In genomic region chr10:115385018-115386002, GRCm38 (mm10) we compare ENCODE assay signal across 8 mouse cellular contexts. TPM values are rescaled to one million over a fixed set of nuclear protein-coding genes. Genes with fewer than 3 reads are reported as not detected.
DNase-seq lines count a peak whose midpoint lies in the region; ATAC-seq and TF ChIP-seq lines count a peak whose summit lies in the region.

No protein-coding gene starts in this region.

- peak overlapping the region; percentile 97 for H3K27ac ChIP-seq in heart, embryonic 13.5 days (replicated peaks)
- peak overlapping the region; percentile 96 for H3K27ac ChIP-seq in kidney, postnatal 0 days
- peak overlapping the region; percentile 99 for H3K27ac ChIP-seq in liver, embryonic 13.5 days
- peak overlapping the region; percentile 95 for H3K27ac ChIP-seq in stomach, embryonic 15.5 days

- WGBS in heart, embryonic 13.5 days, result under 1% methylated on average over 100 of the region's 101 CpGs
- under 1% methylated on average over 84 of the region's 101 CpGs for WGBS in kidney, postnatal 0 days
- under 1% methylated on average over 97 of the region's 101 CpGs for WGBS in liver, embryonic 13.5 days (ENCODE audit: insufficient replicate concordance)
- WGBS in stomach, embryonic 15.5 days, result under 1% methylated on average over 70 of the region's 101 CpGs

- peak; percentile 15 for ATAC-seq in heart, embryonic 13.5 days (ENCODE audit: extremely low read depth, insufficient number of reproducible peaks, low FRiP score, low TSS enrichment)
- peak; percentile 30 for ATAC-seq in kidney, postnatal 0 days (replicated peaks; ENCODE audit: low FRiP score, low read depth)
- ATAC-seq in liver, embryonic 13.5 days (ENCODE audit: low read depth), result peak; percentile 44
- peak; percentile 5 for ATAC-seq in stomach, embryonic 15.5 days (ENCODE audit: insufficient read depth, low FRiP score, low read depth)

- DNase-seq in CD4-positive helper T cell, adult 2 months (ENCODE audit: low read depth, low spot score), result peak; percentile 75
- peak; percentile 48 for DNase-seq in brain, adult 2 months (ENCODE audit: low read depth, low spot score)
- peak; percentile 76 for DNase-seq in kidney, postnatal 0 days (ENCODE audit: low spot score)
- peak; percentile 68 for DNase-seq in liver, embryonic 13.5 days
- peak; percentile 70 for DNase-seq in naive thymus-derived CD4-positive, alpha-beta T cell, adult 2 months (ENCODE audit: low read depth)

- H3K4me1 ChIP-seq in erythroblast, embryonic 14.5 days (ENCODE audit: control insufficient read depth), result peaks cover 47% of the 10 kb centered on the region
- peaks cover 52% of the 10 kb centered on the region for H3K4me1 ChIP-seq in heart, embryonic 13.5 days
- H3K4me1 ChIP-seq in kidney, postnatal 0 days (replicated peaks; ENCODE audit: insufficient read depth, low read length), result peaks cover 9% of the 10 kb centered on the region; the same call in 1 of the 2 replicates
- H3K4me1 ChIP-seq in liver, embryonic 13.5 days (replicated peaks), result peaks cover 51% of the 10 kb centered on the region
- peaks cover 11% of the 10 kb centered on the region; the same call in 1 of the 2 replicates for H3K4me1 ChIP-seq in stomach, embryonic 15.5 days

- H3K9me3 ChIP-seq in erythroblast, embryonic 14.5 days (ENCODE audit: control insufficient read depth, low read length), result no peaks in the 10 kb centered on the region
- H3K9me3 ChIP-seq in heart, embryonic 13.5 days, result no peaks in the 10 kb centered on the region
- no peaks in the 10 kb centered on the region for H3K9me3 ChIP-seq in kidney, postnatal 0 days (replicated peaks; ENCODE audit: low read length)
- H3K9me3 ChIP-seq in liver, embryonic 13.5 days (replicated peaks), result no peaks in the 10 kb centered on the region
- H3K9me3 ChIP-seq in stomach, embryonic 15.5 days, result no peaks in the 10 kb centered on the region

- H3K4me2 ChIP-seq in heart, embryonic 13.5 days, result peak overlapping the region; percentile 87
- peak overlapping the region; percentile 56 for H3K4me2 ChIP-seq in kidney, postnatal 0 days (ENCODE audit: low read length)
- peak overlapping the region; percentile 80 for H3K4me2 ChIP-seq in liver, embryonic 13.5 days
- H3K4me2 ChIP-seq in stomach, embryonic 15.5 days, result peak overlapping the region; percentile 57

- H3K36me3 ChIP-seq in erythroblast, embryonic 14.5 days (ENCODE audit: control insufficient read depth), result peaks cover 38% of the 10 kb centered on the region
- H3K36me3 ChIP-seq in heart, embryonic 13.5 days, result peaks cover 20% of the 10 kb centered on the region
- peaks cover 9% of the 10 kb centered on the region for H3K36me3 ChIP-seq in kidney, postnatal 0 days (ENCODE audit: insufficient read depth, low read length)
- peaks cover 23% of the 10 kb centered on the region for H3K36me3 ChIP-seq in liver, embryonic 13.5 days
- H3K36me3 ChIP-seq in stomach, embryonic 15.5 days, result no peaks in the 10 kb centered on the region

- H3K27me3 ChIP-seq in erythroblast, embryonic 14.5 days (ENCODE audit: control insufficient read depth), result no peaks in the 10 kb centered on the region
- H3K27me3 ChIP-seq in heart, embryonic 13.5 days (replicated peaks), result no peaks in the 10 kb centered on the region
- no peaks in the 10 kb centered on the region for H3K27me3 ChIP-seq in kidney, postnatal 0 days (ENCODE audit: insufficient read depth, low read length)
- no peaks in the 10 kb centered on the region for H3K27me3 ChIP-seq in liver, embryonic 13.5 days
- H3K27me3 ChIP-seq in stomach, embryonic 15.5 days (replicated peaks), result no peaks in the 10 kb centered on the region

- TF ChIP-seq CTCF in kidney, postnatal 0 days (IDR thresholded peaks at IDR 0.05; ENCODE audit: low read depth), result no peak

- H3K9ac ChIP-seq in heart, embryonic 13.5 days, result peak overlapping the region; percentile 97
- peak overlapping the region; percentile 77 for H3K9ac ChIP-seq in kidney, postnatal 0 days (ENCODE audit: low read depth, low read length)
- H3K9ac ChIP-seq in liver, embryonic 13.5 days, result peak overlapping the region; percentile 99
- H3K9ac ChIP-seq in stomach, embryonic 15.5 days, result peak overlapping the region; percentile 91

- peak overlapping the region; percentile 99 for H3K4me3 ChIP-seq in erythroblast, embryonic 14.5 days (replicated peaks)
- peak overlapping the region; percentile 96 for H3K4me3 ChIP-seq in heart, embryonic 13.5 days
- H3K4me3 ChIP-seq in kidney, postnatal 0 days (replicated peaks; ENCODE audit: low read depth, low read length), result peak overlapping the region; percentile 61
- peak overlapping the region; percentile 96 for H3K4me3 ChIP-seq in liver, embryonic 13.5 days (replicated peaks)
- H3K4me3 ChIP-seq in stomach, embryonic 15.5 days (replicated peaks), result peak overlapping the region; percentile 76

RNA-seq across cellular contexts. Expression of gene Zfc3h1, which starts 0.6 kb away (rescaled TPM):
- 0.19 and 0.37 TPM in 2 replicates for polyA plus RNA-seq in erythroblast, embryonic 14.5 days (2012)
- 10.8 and 12.3 TPM in 2 replicates for polyA plus RNA-seq in heart, embryonic 13.5 days (2015; fragmentation: Nextera tagmentation; extraction: Ambion mirVana)
- 14.5 and 15.4 TPM in 2 replicates for polyA plus RNA-seq in kidney, postnatal 0 days (2015; fragmentation: Nextera tagmentation; extraction: Ambion mirVana)
- 6.6 and 7.9 TPM in 2 replicates for polyA plus RNA-seq in liver, embryonic 13.5 days (2015; fragmentation: Nextera tagmentation; extraction: Ambion mirVana)
- polyA plus RNA-seq in stomach, embryonic 15.5 days (2015; fragmentation: Nextera tagmentation; extraction: Ambion mirVana), result 16.5 and 20.9 TPM in 2 replicates

RNA-seq across cellular contexts. Expression of gene Thap2, which starts 1.1 kb away (rescaled TPM):
- 1.1 and 1.3 TPM in 2 replicates for polyA plus RNA-seq in erythroblast, embryonic 14.5 days (2012)
- polyA plus RNA-seq in heart, embryonic 13.5 days (2015; fragmentation: Nextera tagmentation; extraction: Ambion mirVana), result 13.5 and 15.2 TPM in 2 replicates
- 16.5 and 18.9 TPM in 2 replicates for polyA plus RNA-seq in kidney, postnatal 0 days (2015; fragmentation: Nextera tagmentation; extraction: Ambion mirVana)
- 7.0 and 9.0 TPM in 2 replicates for polyA plus RNA-seq in liver, embryonic 13.5 days (2015; fragmentation: Nextera tagmentation; extraction: Ambion mirVana)
- 23.5 and 24.9 TPM in 2 replicates for polyA plus RNA-seq in stomach, embryonic 15.5 days (2015; fragmentation: Nextera tagmentation; extraction: Ambion mirVana)

RNA-seq across cellular contexts. Expression of gene Tmem19, which starts 23.0 kb away (rescaled TPM):
- polyA plus RNA-seq in erythroblast, embryonic 14.5 days (2012), result 0.15 and 0.22 TPM in 2 replicates
- polyA plus RNA-seq in heart, embryonic 13.5 days (2015; fragmentation: Nextera tagmentation; extraction: Ambion mirVana), result 20.3 and 20.5 TPM in 2 replicates
- 47.4 and 54.5 TPM in 2 replicates for polyA plus RNA-seq in kidney, postnatal 0 days (2015; fragmentation: Nextera tagmentation; extraction: Ambion mirVana)
- 10.2 and 13.4 TPM in 2 replicates for polyA plus RNA-seq in liver, embryonic 13.5 days (2015; fragmentation: Nextera tagmentation; extraction: Ambion mirVana)
- 27.4 and 30.8 TPM in 2 replicates for polyA plus RNA-seq in stomach, embryonic 15.5 days (2015; fragmentation: Nextera tagmentation; extraction: Ambion mirVana)

Comparison
In these comparisons a context has a peak if more than half of its experiments do, and no peak if none do; other contexts are left out.
1. Peak in every context shown above with its lines: DNase-seq, ATAC-seq, H3K4me3 ChIP-seq and H3K27ac ChIP-seq.